Mouse (Mus musculus) bone marrow, adult 2 months (tissue): ENCODE measurements at regions not wholly inside any gene's neighbourhood (a gene's known extent, or its start where the extent isn't known, plus 50 kb on each side); places are given as distances from the start of the nearest gene placed in this dataset.

Experiments
- CTCF ChIP-seq: fragments of 200-500 bp; IDR thresholded peaks from 2 replicates; pipeline ENCODE4 v1.5.1; 2011; ENCODE audit warnings: low read length, control low read depth; ENCODE audit not compliant: control insufficient read depth, insufficient read depth
- POLR2A ChIP-seq: fragments of 200-500 bp; IDR thresholded peaks from 2 replicates; pipeline ENCODE4 v1.6.1; 2011; ENCODE audit warnings: low read depth, mild to moderate bottlenecking, control low read depth, low read length, borderline replicate concordance; ENCODE audit not compliant: control insufficient read depth

DNA sequence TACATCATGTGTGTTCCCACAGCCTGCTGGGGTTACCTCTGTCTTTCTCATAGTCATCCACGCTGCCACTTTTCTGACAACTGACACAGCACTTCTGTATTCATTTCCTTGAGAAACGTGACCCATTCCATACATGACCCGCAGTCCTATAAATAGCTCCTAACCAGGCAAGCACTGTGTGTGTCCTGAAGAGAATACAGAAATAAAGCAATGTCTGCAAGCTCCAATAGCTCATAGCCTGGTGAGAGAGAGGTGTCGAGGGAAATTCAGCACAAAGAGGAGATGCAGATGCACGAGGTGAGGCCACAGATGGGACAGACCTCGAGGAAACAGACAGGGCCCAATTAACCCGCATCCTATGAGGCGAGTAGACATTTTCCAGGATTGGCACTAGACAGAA is 141.0 kb upstream of the Arg1 start:
- no peak for TF ChIP-seq CTCF
- TF ChIP-seq POLR2A, result no peak
